ENCODE assay signal across 13 mouse cellular contexts in genomic region chr15:97455672-97456071, GRCm38 (mm10).
A peak's percentile ranks its signal among the peaks of the same experiment; 100 is the strongest.
DNase-seq lines count a peak whose midpoint lies in the region; ATAC-seq lines count a peak whose summit lies in the region.
"Had no signal": no experiment of that assay in that cellular context is flagged by ENCODE, and none has a peak within 500 bp of the region (broad histone marks: within the 10 kb centered on the region; RNA-seq: fewer than 3 reads in every experiment).

No protein-coding gene starts in this region.

- H3K4me1 ChIP-seq in forebrain, embryonic 10.5 days: no peaks in the 10 kb centered on the region
- no peaks in the 10 kb centered on the region for H3K4me1 ChIP-seq in hindbrain, embryonic 16.5 days (ENCODE audit: control insufficient read depth, insufficient read depth, low read depth, low read length)
- H3K4me1 ChIP-seq: forebrain, embryonic 12.5 days; intestine, embryonic 15.5 days had no signal

- DNase-seq in heart, adult 11 months: peak; percentile 94
- no peak for DNase-seq in heart, postnatal 25 days (ENCODE audit: low spot score)
- DNase-seq in 3T3-L1 (ENCODE audit: low read depth, low spot score): peak; percentile 38
- no peak for DNase-seq in ovary, postnatal 14 days (ENCODE audit: low spot score)
- DNase-seq in forebrain, embryonic 10.5 days (ENCODE audit: extremely low spot score, low spot score): no peak
- DNase-seq: left cerebral cortex, postnatal 4 days; lung, postnatal 36 days; right cerebral cortex, postnatal 25 days had no signal

- H3K9me3 ChIP-seq in forebrain, embryonic 10.5 days: no peaks in the 10 kb centered on the region
- no peaks in the 10 kb centered on the region for H3K9me3 ChIP-seq in hindbrain, embryonic 16.5 days (ENCODE audit: control insufficient read depth, low read length)
- H3K9me3 ChIP-seq: forebrain, embryonic 12.5 days; intestine, embryonic 15.5 days had no signal

- ATAC-seq in common myeloid progenitor, adult 5-6 weeks (replicated peaks; ENCODE audit: low read depth, poor library complexity, severe bottlenecking): peak; percentile 84
- ATAC-seq in hematopoietic stem cell, adult 5-6 weeks (replicated peaks in 1 of 2; ENCODE audit: insufficient read depth in 1 of 2, low FRiP score in 2 of 2, low TSS enrichment in 1 of 2, low read depth in 1 of 2, poor library complexity in 2 of 2, severe bottlenecking in 2 of 2): peak; percentile 68 to 81
- ATAC-seq in hindbrain, embryonic 16.5 days: no peak
- ATAC-seq: intestine, embryonic 15.5 days had no signal

- no peaks in the 10 kb centered on the region for H3K36me3 ChIP-seq in forebrain, embryonic 10.5 days (replicated peaks)
- no peaks in the 10 kb centered on the region for H3K36me3 ChIP-seq in hindbrain, embryonic 16.5 days (ENCODE audit: control insufficient read depth, insufficient read depth, low read length)
- H3K36me3 ChIP-seq: forebrain, embryonic 12.5 days; intestine, embryonic 15.5 days had no signal

- intact Hi-C loops in heart, postnatal 25 days (cut with DNase I): loop anchor here (5.0 to 10.0 kb wide), 2 partner anchors 129 to 218 kb away; no protein-coding TSS in a partner anchor

- 79% methylated on average over 5 of the region's 5 CpGs for WGBS in forebrain, embryonic 10.5 days
- 67% methylated on average over 5 of the region's 5 CpGs for WGBS in hindbrain, embryonic 16.5 days

- H3K27ac ChIP-seq in forebrain, embryonic 10.5 days: no peak overlapping the region
- no peak overlapping the region for H3K27ac ChIP-seq in hindbrain, embryonic 16.5 days (ENCODE audit: low read depth, low read length)
- H3K27ac ChIP-seq: forebrain, embryonic 12.5 days; intestine, embryonic 15.5 days had no signal

- H3K4me2 ChIP-seq in hindbrain, embryonic 16.5 days (ENCODE audit: low read length): no peak overlapping the region
- H3K4me2 ChIP-seq: forebrain, embryonic 12.5 days; intestine, embryonic 15.5 days had no signal

- H3K4me3 ChIP-seq in forebrain, embryonic 10.5 days: no peak overlapping the region
- H3K4me3 ChIP-seq in hindbrain, embryonic 16.5 days (ENCODE audit: low read length): no peak overlapping the region
- H3K4me3 ChIP-seq: forebrain, embryonic 12.5 days; intestine, embryonic 15.5 days had no signal

- no peak overlapping the region for H3K9ac ChIP-seq in hindbrain, embryonic 16.5 days (ENCODE audit: low read depth, low read length)
- H3K9ac ChIP-seq: forebrain, embryonic 12.5 days; intestine, embryonic 15.5 days had no signal

- H3K27me3 ChIP-seq in forebrain, embryonic 10.5 days (ENCODE audit: poor library complexity, severe bottlenecking): no peaks in the 10 kb centered on the region
- H3K27me3 ChIP-seq in hindbrain, embryonic 16.5 days (replicated peaks; ENCODE audit: control insufficient read depth, insufficient read depth, low read length): no peaks in the 10 kb centered on the region
- H3K27me3 ChIP-seq: forebrain, embryonic 12.5 days; intestine, embryonic 15.5 days had no signal

Comparison
In these comparisons a context has a peak if more than half of its experiments do, and no peak if none do; other contexts are left out.
1. DNase-seq: peak in heart, adult 11 months (single experiment) and 3T3-L1 (single experiment); none in heart, postnatal 25 days (single experiment), ovary, postnatal 14 days (single experiment) and forebrain, embryonic 10.5 days (single experiment).